Mouse (Mus musculus) left cerebral cortex, postnatal 14 days (tissue): ENCODE data around the gene Glul. TPM values are rescaled to one million over a fixed set of nuclear protein-coding genes. Genes with fewer than 3 reads are reported as not detected.
"Not testable (repeated sequence)": the region's sequence is repeated elsewhere in the genome, so short reads cannot be mapped to it uniquely, and the experiment has no call there.

Experiments used
- DNase-seq, 2 experiments: peaks; one replicate each; pipeline ENCODE4 v3.0.0; 2021 to 2022; ENCODE audit warnings: low spot score in 2 of 2, mixed read lengths in 1 of 2
- intact Hi-C: fragments of 180-260 bp; cut with DNase I; formaldehyde crosslinking; loops from one replicate; pipeline ENCODE4 v1.15.1; 2025
- long read RNA-seq, 2 experiments: library from polyadenylated mRNA; stranded (forward); transcript quantifications; one replicate each; pipeline ENCODE4 v2.0.0; 2021
- total RNA-seq, 2 experiments: library from RNA; stranded (reverse); gene quantifications; 2 replicates each; pipeline ENCODE4 v1.2.3; 2021

Gene Glul
- total RNA-seq = 1,000 to 10,000 TPM; 1,316 to 1,477 TPM
- long read RNA-seq, experiment 1, transcript Glul-201 (7 exons, 2,792 nt) = major isoform, 86 of 104 reads
- long read RNA-seq, experiment 1, partial matches to known transcripts = 5 of 104 reads
- long read RNA-seq, experiment 1, other reads (novel, unspliced or antisense) = 13 of 104 reads
- long read RNA-seq, experiment 2, transcript Glul-201 (7 exons, 2,792 nt) = major isoform, 74 of 87 reads
- long read RNA-seq, experiment 2, partial matches to known transcripts = 4 of 87 reads
- long read RNA-seq, experiment 2, other reads (novel, unspliced or antisense) = 9 of 87 reads

GRCm38 (mm10) chr1:153899731-153900380 lies at the start of gene Glul, which contains the start of gene Teddm2:
Gene Glul (plus strand): TSS chr1:153899944.
Gene Teddm2 (minus strand): TSS chr1:153900228.
- intact Hi-C loops = loop anchor here (1.0 to 5.0 kb wide), 2 partner anchors 218 to 827 kb away; no protein-coding TSS in a partner anchor
- DNase-seq = peak; percentile 95 to 97

GRCm38 (mm10) chr1:153852696-153853095 lies 47.0 kb upstream of the Glul start:
- intact Hi-C loops, DNase-seq: not testable (repeated sequence)

GRCm38 (mm10) chr1:153855946-153856345 lies 43.8 kb upstream of the Glul start:
- intact Hi-C loops = no loop called here
- no peak for DNase-seq

- DNase-seq = no peak
- intact Hi-C loops = no loop called here
Observed at GRCm38 (mm10) chr1:153874045-153874444, 25.7 kb upstream of the Glul start, which contains the start of gene Teddm1b. Gene Teddm1b (plus strand): TSS chr1:153874345.

GRCm38 (mm10) chr1:153880391-153880790 lies 19.4 kb upstream of the Glul start:
- intact Hi-C loops, DNase-seq: not testable (repeated sequence)

- intact Hi-C loops = no loop called here
- DNase-seq = no peak
Observed at GRCm38 (mm10) chr1:153886024-153886633, 13.6 kb upstream of the Glul start.

GRCm38 (mm10) chr1:153890121-153890520 lies 9.6 kb upstream of the Glul start:
- intact Hi-C loops = no loop called here
- no peak for DNase-seq

- DNase-seq = no peak
- intact Hi-C loops = no loop called here
Observed at GRCm38 (mm10) chr1:153891442-153891841, 8.3 kb upstream of the Glul start, which contains the start of gene Teddm1a. Gene Teddm1a (plus strand): TSS chr1:153891742.

GRCm38 (mm10) chr1:153893746-153894145 lies 6.0 kb upstream of the Glul start:
- no peak for DNase-seq
- intact Hi-C loops = no loop called here

GRCm38 (mm10) chr1:153894201-153894893 lies 5.4 kb upstream of the Glul start:
- intact Hi-C loops = no loop called here
- no peak for DNase-seq

GRCm38 (mm10) chr1:153894979-153895378 lies 4.8 kb upstream of the Glul start:
- peak; percentile 88 to 90 for DNase-seq
- intact Hi-C loops = loop anchor here (1.0 to 5.0 kb wide), 3 partner anchors 137 to 832 kb away; no protein-coding TSS in a partner anchor

GRCm38 (mm10) chr1:153897196-153897595 lies 2.5 kb upstream of the Glul start:
- no peak for DNase-seq
- intact Hi-C loops = loop anchor here (5.0 kb wide), 1 partner anchor 830 kb away; no protein-coding TSS in a partner anchor

- no peak for DNase-seq
- intact Hi-C loops = loop anchor here (1.0 to 5.0 kb wide), 2 partner anchors 219 to 828 kb away; no protein-coding TSS in a partner anchor
Observed at GRCm38 (mm10) chr1:153898989-153899730, 584 bp upstream of the Glul start.

GRCm38 (mm10) chr1:153900381-153900780 lies 637 bp downstream of the Glul start:
- DNase-seq = no peak
- intact Hi-C loops = no loop called here

GRCm38 (mm10) chr1:153900860-153901730 lies 1.4 kb downstream of the Glul start:
- intact Hi-C loops = no loop called here
- no peak for DNase-seq

- intact Hi-C loops = no loop called here
- no peak for DNase-seq
Observed at GRCm38 (mm10) chr1:153903006-153903405, 3.3 kb downstream of the Glul start.

GRCm38 (mm10) chr1:153904236-153904635 lies 4.5 kb downstream of the Glul start:
- no peak for DNase-seq
- intact Hi-C loops = no loop called here

- intact Hi-C loops = no loop called here
- no peak for DNase-seq
Observed at GRCm38 (mm10) chr1:153905884-153906283, 6.1 kb downstream of the Glul start.
